Mouse (Mus musculus) spleen, postnatal 0 days (tissue): Measurements from ENCODE around the gene Miip. TPM values are rescaled to one million over a fixed set of nuclear protein-coding genes. Genes with fewer than 3 reads are reported as not detected.

ENCODE experiments used
- polyA plus RNA-seq: library from polyadenylated mRNA; unstranded; fragments of >200 nt; fragmentation: Nextera tagmentation; extraction: Ambion mirVana; gene quantifications from 2 replicates; pipeline ENCODE4 v1.2.1, GENCODE M21; 2015

Miip gene
- polyA plus RNA-seq, result 38.2 and 40.9 TPM in 2 replicates

GRCm38 (mm10) chr4:147868450-147869031, at the start of gene Miip, which contains the start of gene Fv1:
Gene Miip (minus strand): TSS chr4:147868816.
Gene Fv1 (plus strand): TSS chr4:147868979.

DNA sequence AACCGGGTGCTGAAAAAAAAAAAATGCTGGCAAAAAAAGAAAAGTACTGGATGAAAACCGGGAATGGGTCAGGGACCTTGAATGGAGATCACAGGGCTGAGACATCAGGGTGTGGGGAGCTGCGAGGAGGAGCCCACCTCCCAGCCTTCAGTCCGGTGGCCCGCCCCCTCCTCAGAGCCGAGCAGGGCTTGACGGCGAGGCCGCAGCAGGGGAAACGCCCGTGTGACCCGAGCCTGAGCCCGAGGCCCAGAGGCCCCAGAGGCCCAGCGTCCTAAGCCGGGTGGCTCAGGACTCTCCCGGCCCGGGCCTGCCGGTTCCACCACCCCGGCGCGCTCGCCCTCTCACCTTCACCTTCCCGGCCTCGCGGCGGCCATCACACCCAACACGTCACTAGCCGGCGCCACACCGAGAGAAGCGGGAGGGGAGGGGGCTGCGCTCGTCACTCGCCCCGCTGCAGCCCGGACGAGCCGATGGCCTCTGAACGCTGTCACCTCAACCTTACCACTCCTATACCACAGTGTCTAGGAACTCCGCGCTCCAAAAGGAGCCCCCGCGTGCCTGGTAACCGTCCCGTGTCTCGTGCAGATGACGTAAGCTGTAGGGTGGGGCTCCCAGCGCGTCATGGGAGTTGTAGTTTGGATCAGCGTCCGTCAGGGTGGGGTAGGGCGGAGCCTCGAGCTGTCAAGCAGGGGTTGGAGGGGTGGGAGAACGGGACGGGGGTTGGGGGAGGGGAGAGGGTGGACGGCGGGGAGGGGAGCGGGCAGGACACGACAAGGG, 35.9 kb upstream of the Miip start, which contains the start of gene Mfn2:
Gene Mfn2, minus strand, starts transcription at position 392 of the 777 bp plus-strand sequence.

DNA sequence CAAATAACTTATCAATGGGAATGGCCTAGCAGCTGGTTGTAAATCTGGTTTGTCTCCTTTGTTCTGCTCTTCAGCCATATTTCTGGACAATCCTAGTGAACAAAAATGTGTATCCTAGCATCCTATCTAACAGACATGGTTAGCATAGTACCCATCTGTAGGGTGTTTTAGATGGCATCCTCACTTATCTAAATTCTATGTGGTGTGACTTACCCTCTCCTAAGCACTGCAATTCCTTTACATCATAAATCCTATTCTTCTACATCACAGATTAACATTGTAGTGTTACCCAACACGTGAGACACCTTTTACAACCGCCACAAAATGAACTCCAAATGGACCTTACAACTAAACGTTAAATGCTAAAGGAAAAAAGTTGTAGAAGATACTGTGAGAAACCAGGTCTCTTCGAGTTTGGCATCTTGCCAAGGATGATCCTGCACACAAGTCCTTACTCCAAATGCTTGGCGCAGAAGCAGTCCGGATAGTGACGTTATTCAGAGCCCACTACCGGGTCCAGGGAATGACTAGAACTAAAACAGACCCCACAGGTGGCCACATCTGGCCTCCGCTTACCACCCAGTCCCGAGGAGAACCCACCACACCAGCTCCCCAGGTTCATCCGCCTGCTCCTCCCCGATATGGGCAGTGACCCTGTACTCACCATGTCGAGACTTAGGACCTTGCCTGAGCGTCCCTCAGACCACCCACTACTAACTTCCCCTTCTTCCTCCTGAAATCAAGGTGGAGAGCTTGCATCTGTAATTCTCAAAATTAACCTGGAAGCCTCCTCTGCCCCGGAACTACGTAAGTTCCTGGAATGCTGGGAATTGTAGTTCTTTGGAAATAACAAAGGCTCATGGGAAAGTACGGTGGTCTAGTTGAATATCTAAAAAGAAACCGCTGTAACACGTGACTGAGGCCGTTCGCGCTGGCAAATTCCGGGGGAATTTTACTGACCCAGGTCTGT, 20.7 kb downstream of the Miip start, which contains the start of gene Zfp933:
Gene Zfp933, minus strand, starts transcription at position 753 of the 970 bp plus-strand sequence.

Other genes starting within 250 kb of the Miip start
- gene Zfp979, start 226.3 kb downstream of the Miip start, polyA plus RNA-seq, result 3.4 and 3.7 TPM in 2 replicates
- gene Zfp534, start 166.3 kb downstream of the Miip start, polyA plus RNA-seq, result not detected in 2 replicates
- 9.1 and 9.3 TPM in 2 replicates for gene Zfp984, start 59.0 kb downstream of the Miip start, polyA plus RNA-seq
- gene Zfp933, start 20.4 kb downstream of the Miip start, polyA plus RNA-seq, result 2.3 and 3.1 TPM in 2 replicates
- gene Fv1, start 163 bp upstream of the Miip start, polyA plus RNA-seq, result 2.2 and 2.7 TPM in 2 replicates
- 13.5 and 16.2 TPM in 2 replicates for gene Mfn2, start 35.9 kb upstream of the Miip start, polyA plus RNA-seq
- gene Plod1, start 68.0 kb upstream of the Miip start, polyA plus RNA-seq, result 14.1 and 19.1 TPM in 2 replicates
- gene 2510039O18Rik, start 72.1 kb upstream of the Miip start, polyA plus RNA-seq, result 11.2 and 12.5 TPM in 2 replicates
- gene Nppb, start 117.0 kb upstream of the Miip start, polyA plus RNA-seq, result 0.28 TPM in 1 of 2 replicates, not detected in the other
- 0.41 and 0.42 TPM in 2 replicates for gene Nppa, start 131.9 kb upstream of the Miip start, polyA plus RNA-seq
- gene Clcn6, start 170.0 kb upstream of the Miip start, polyA plus RNA-seq, result 1.3 and 1.4 TPM in 2 replicates
- gene Mthfr, start 170.3 kb upstream of the Miip start, polyA plus RNA-seq, result 6.4 and 8.6 TPM in 2 replicates
- 12.8 and 18.7 TPM in 2 replicates for gene Agtrap, start 219.2 kb upstream of the Miip start, polyA plus RNA-seq